Mouse (Mus musculus): Measurements from ENCODE around the gene Hmgn1. TPM values are rescaled to one million over a fixed set of nuclear protein-coding genes. Genes with fewer than 3 reads are reported as not detected.

The Hmgn1 gene
- polyA plus RNA-seq, 1 experiment: 299 TPM

DNA sequence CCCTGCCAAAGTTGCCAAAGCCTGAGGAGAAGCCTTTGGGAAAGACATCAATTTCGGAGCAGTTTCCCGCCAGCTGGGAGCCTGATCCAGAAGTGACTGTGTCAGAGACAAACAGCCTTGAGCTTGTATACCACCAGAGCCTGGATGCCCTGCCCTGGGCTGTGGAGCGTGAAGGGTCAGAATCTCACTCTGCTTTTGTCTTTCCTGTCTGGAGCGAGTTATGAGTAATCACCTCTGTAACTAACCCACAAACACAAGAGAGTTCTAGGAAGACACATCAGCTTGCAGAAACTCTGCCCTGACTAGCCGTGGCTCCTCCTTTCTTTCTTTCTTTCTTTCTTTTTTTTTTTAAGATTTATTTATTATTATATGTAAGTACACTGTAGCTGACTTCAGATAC is 31.6 kb downstream of the Hmgn1 start:
- TF ChIP-seq CTCF (IDR thresholded peaks at IDR 0.05; ENCODE audit: borderline replicate concordance, insufficient read depth, low read length): no peak
- TF ChIP-seq POLR2A (IDR thresholded peaks at IDR 0.05; ENCODE audit: low read depth, low read length): no peak
- Histone ChIP-seq H3K4me1 (ENCODE audit: control insufficient read depth, insufficient read depth, low read length) (peaks cover 10% of the 10 kb centered on the region), H3K4me3 (ENCODE audit: insufficient read depth, low read length) (no peak overlapping the region), H3K27ac (ENCODE audit: insufficient read depth, low read length) (no peak overlapping the region)

DNA sequence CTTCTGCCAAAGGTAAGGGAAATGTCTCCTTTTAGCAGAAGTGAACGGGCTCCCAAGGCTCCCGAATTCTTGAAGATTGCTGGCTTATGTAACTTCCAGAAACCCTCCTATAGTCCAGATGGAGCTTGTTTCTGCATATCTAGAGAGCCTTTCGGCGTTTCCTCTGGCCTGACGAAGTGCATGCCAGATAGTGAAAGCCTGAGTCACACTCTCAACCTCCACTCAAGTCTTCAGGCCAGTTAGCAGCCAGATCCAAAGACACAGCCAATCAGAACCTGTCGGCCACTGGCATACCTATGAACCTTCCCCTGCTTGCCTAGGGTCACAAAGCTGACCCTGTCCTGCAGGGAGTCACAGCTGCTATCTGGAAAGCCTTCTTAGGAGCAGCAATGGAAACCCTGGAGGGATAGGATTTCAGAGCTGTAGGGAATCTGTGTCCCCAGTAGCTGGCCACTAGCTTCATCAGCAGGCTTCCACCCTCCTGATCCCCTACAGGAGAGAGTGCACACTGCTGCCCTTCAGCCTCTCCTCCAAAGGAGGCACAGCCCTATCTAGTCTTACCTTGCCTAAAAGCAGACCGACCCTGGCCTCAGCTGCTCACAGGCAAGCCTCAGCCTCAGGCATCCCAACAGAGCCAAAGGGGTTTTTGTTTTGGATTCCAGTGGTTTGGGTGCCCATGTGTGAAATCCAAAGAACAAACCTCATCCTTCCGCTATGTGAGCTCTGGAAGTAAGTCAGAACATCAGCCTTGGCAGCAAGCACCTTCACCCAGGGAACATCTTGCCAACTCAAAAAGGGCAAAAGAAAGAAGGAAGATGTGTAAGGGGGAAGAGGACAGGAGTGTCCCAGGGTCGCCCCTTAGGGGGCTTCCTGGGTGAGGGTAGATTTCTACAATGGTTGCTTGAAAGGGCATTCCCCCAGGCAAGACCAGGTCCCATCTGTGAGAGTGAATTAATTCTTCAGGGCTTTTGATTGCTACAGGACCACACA is 35.7 kb downstream of the Hmgn1 start:
- TF ChIP-seq CTCF (IDR thresholded peaks at IDR 0.05; ENCODE audit: borderline replicate concordance, insufficient read depth, low read length): no peak
- 0 out of 2 replicates have a peak, but pooled peaks have one; percentile 18 for TF ChIP-seq POLR2A (IDR thresholded peaks at IDR 0.05; ENCODE audit: low read depth, low read length)
- peak overlapping the region; percentile 99 for H3K27ac ChIP-seq (ENCODE audit: insufficient read depth, low read length)
- H3K4me3 ChIP-seq (ENCODE audit: insufficient read depth, low read length): no peak overlapping the region
- H3K4me1 ChIP-seq (ENCODE audit: control insufficient read depth, insufficient read depth, low read length): peaks cover 17% of the 10 kb centered on the region

DNA sequence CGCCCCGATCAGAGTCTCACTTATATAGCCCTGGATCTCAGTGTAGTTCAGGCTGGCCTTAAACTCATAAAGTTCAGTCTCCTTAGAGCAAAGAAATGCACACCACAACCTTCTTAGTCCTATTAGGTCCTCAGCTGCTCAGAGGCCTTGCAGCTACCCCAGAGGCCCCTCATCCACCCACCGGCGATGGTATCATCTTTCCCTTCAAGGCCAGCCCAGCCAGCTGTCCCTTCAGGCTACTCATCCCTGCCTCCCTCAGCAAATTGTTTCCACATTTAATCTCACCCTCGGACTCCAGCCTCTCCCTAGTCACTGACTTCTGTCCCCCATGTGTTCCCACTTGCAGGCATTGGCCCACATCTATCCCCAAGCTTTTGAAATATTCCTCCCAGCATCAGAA is 39.4 kb downstream of the Hmgn1 start:
- TF ChIP-seq POLR2A (IDR thresholded peaks at IDR 0.05; ENCODE audit: low read depth, low read length) (no peak), CTCF (IDR thresholded peaks at IDR 0.05; ENCODE audit: borderline replicate concordance, insufficient read depth, low read length) (no peak)
- Histone ChIP-seq H3K4me1 (ENCODE audit: control insufficient read depth, insufficient read depth, low read length) (peaks cover 17% of the 10 kb centered on the region), H3K27ac (ENCODE audit: insufficient read depth, low read length) (no peak overlapping the region), H3K4me3 (ENCODE audit: insufficient read depth, low read length) (no peak overlapping the region)

DNA sequence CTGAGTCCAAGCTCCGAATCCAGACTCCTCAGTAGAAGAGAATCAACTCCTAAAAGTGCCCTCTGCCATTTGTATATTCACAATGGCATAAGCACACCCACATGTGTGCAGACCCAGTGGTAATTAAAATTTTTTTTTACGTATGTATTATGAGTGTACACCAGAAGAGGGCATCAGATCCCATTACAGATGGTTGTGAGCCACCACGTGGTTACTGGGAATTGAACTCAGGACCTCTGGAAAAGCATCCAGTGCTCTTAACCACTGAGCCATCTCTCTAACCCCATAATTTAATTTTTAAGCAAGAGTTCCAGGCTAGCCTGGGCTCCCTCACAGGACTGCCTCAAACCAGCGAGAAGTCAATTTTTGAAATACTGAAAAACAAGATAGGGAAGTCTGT is 40.1 kb downstream of the Hmgn1 start:
- TF ChIP-seq CTCF (IDR thresholded peaks at IDR 0.05; ENCODE audit: borderline replicate concordance, insufficient read depth, low read length) (no peak), POLR2A (IDR thresholded peaks at IDR 0.05; ENCODE audit: low read depth, low read length) (no peak)
- Histone ChIP-seq H3K4me3 (ENCODE audit: insufficient read depth, low read length) (no peak overlapping the region), H3K4me1 (ENCODE audit: control insufficient read depth, insufficient read depth, low read length) (peaks cover 17% of the 10 kb centered on the region), H3K27ac (ENCODE audit: insufficient read depth, low read length) (no peak overlapping the region)

DNA sequence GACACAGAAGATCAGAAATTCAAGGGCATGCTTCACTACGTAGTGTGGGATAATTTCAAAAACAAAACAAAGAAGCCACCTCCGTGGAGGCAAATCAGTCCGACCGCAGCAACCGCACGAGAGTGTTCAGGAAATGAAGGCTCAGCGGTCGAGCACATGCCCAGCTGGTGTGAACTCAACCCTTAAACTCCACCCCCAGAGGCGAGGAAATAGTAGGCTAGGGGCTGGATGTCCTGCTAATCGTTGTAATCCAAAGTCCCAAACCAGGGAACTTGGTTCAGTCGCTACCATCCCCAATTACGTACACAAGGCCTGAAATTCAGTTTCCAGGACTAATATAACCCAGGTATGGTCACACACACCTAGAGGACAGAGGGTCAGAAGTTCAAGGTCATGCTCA is 40.5 kb downstream of the Hmgn1 start:
- H3K4me1 ChIP-seq (ENCODE audit: control insufficient read depth, insufficient read depth, low read length): peaks cover 15% of the 10 kb centered on the region
- no peak overlapping the region for H3K27ac ChIP-seq (ENCODE audit: insufficient read depth, low read length)
- no peak for TF ChIP-seq POLR2A (IDR thresholded peaks at IDR 0.05; ENCODE audit: low read depth, low read length)
- no peak for TF ChIP-seq CTCF (IDR thresholded peaks at IDR 0.05; ENCODE audit: borderline replicate concordance, insufficient read depth, low read length)
- no peak overlapping the region for H3K4me3 ChIP-seq (ENCODE audit: insufficient read depth, low read length)

DNA sequence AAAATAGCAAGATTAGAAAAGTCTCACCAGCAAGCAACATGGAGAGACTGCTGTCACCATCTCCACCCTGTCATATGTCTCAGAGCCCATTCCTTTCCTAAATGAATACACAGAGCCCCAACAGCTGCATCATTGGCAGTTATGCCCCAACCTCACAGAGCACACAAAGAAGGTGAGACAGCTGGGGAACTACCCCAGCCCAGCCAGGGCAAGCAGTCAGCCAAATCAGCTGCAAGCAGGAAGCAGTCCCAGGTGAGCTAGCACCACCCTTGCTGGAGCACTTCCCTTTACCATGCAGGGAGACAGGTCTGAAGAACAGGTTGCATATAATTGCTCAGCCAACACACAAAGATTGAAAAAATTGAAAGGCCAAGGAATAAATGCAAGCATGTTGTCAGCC is 41.9 kb downstream of the Hmgn1 start:
- TF ChIP-seq CTCF (IDR thresholded peaks at IDR 0.05; ENCODE audit: borderline replicate concordance, insufficient read depth, low read length) (no peak), POLR2A (IDR thresholded peaks at IDR 0.05; ENCODE audit: low read depth, low read length) (no peak)
- Histone ChIP-seq H3K4me3 (ENCODE audit: insufficient read depth, low read length) (no peak overlapping the region), H3K4me1 (ENCODE audit: control insufficient read depth, insufficient read depth, low read length) (peaks cover 6% of the 10 kb centered on the region; the same call in 1 of the 2 replicates), H3K27ac (ENCODE audit: insufficient read depth, low read length) (no peak overlapping the region)

DNA sequence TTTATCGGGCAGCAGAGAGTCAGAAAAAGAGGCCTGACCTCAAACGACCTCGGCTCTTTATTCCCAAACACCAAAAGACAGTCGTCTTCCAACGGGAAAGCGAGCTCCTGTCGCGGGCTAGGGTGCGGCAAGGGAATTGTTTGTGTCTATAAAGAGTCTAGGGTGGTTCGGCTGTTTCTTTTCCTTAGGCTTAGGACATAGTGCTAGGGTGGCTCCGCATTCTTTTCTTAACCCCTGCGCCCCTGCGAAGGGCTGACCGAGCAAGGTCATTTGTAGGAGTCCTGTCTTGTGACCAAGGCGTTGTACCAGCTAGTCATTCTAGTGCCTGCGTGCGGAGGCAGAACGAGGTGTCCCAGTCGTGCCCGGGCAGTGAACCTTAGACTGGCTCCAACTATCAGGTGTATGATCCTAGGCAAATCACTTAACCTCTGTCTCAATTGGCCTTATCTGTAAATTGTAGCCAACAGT is 44.3 kb downstream of the Hmgn1 start:
- Histone ChIP-seq H3K27ac (ENCODE audit: insufficient read depth, low read length) (peak overlapping the region; percentile 91), H3K4me1 (ENCODE audit: control insufficient read depth, insufficient read depth, low read length) (0 out of 2 replicates have a peak, but pooled peaks cover 2% of the 10 kb centered on the region), H3K4me3 (ENCODE audit: insufficient read depth, low read length) (peak overlapping the region; percentile 55)
- TF ChIP-seq CTCF (IDR thresholded peaks at IDR 0.05; ENCODE audit: borderline replicate concordance, insufficient read depth, low read length): no peak
- TF ChIP-seq POLR2A (IDR thresholded peaks at IDR 0.05; ENCODE audit: low read depth, low read length): peak; percentile 54

DNA sequence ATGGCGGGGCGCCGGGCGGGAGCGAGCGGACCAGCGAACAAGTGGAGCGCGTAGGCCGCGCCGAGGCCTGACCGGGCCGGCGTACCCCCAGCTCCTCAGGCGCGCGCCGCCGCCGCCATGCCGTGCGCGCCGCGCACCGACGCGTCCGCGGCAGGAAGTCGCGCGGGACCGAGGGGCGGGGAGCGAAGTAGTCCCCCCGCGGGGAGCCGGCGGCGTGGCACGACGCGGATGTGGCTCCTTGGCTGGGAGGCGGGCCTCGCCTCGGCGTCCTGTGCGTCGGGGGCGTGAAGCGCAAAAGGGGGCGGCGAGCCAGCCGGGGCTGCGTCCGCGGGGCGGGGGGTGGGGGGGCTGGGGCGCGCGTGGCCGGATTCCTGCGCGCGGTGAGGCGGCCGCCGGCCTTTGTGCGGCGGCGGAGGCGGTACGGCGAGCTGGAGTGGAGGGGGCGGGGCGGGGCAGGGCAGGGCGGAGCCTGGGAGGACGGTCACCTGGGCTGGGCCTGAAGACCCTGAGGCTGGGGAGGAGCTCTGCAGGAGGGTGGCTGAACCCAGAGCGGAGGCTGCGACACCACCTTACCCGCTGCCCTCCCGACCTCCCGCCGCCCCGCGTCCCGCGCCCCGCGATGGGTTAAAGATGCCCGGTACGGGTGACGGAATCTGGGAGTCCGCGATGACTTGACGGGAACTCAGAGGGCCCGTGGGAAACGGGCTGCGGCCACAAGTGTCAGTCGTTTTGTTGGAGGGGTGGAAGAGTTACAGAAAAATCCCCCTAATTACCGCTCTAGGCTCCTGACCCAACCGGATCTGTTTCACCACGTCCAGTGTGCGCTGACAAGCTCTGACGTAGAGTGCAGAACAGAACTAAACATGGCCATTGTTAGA is 45.0 kb downstream of the Hmgn1 start, which contains the start of gene Brwd1:
Gene Brwd1 (minus strand): TSS at position 226 of the 878 bp plus-strand sequence.
- TF ChIP-seq CTCF (IDR thresholded peaks at IDR 0.05; ENCODE audit: borderline replicate concordance, insufficient read depth, low read length): no peak
- TF ChIP-seq POLR2A (IDR thresholded peaks at IDR 0.05; ENCODE audit: low read depth, low read length): peak; percentile 75

DNA sequence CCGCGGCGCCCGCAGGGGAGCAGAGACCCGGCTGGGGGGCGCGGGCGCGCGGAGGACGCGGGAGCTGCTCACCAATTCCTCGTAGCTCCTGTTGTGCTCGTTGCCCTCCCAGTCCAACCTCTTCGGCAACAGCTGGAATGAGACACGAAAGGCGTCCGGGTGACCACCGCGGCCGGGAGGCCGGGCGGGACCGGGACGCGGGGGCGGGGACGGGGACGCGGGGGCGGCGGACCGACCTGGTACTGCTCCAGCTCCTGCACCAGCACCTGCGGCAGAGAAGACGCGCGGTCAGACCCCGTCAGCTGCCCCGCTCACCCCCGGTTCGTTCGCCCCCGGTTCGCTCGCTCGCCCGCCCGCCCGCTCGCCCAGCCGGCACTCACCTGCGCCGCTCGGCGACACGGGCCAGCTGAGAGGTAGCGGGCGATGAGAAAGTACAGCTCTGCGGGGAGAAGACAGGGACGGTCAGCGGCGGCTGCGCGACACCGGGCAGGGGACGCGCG is 45.7 kb downstream of the Hmgn1 start:
- Histone ChIP-seq H3K27ac (ENCODE audit: insufficient read depth, low read length) (peak overlapping the region; percentile 97), H3K4me1 (ENCODE audit: control insufficient read depth, insufficient read depth, low read length) (0 out of 2 replicates have a peak, but pooled peaks cover 2% of the 10 kb centered on the region), H3K4me3 (ENCODE audit: insufficient read depth, low read length) (peak overlapping the region; percentile 80)
- TF ChIP-seq CTCF (IDR thresholded peaks at IDR 0.05; ENCODE audit: borderline replicate concordance, insufficient read depth, low read length): no peak
- no peak for TF ChIP-seq POLR2A (IDR thresholded peaks at IDR 0.05; ENCODE audit: low read depth, low read length)

More for the DNA sequence above, 45.0 kb downstream of the Hmgn1 start, which contains the start of gene Brwd1:
- Histone ChIP-seq H3K4me3 (ENCODE audit: insufficient read depth, low read length) (peak within 1 kb of the TSS; percentile 80), H3K4me1 (ENCODE audit: control insufficient read depth, insufficient read depth, low read length) (0 out of 2 replicates have a peak, but pooled peaks cover 2% of the 10 kb centered on the region), H3K27ac (ENCODE audit: insufficient read depth, low read length) (peak within 1 kb of the TSS; percentile 97)

Measured in embryonic fibroblast, embryonic 13.5 days (primary cell).